Mouse (Mus musculus) liver, embryonic 14.5 days (tissue): Measurements from ENCODE around the gene Ambn. TPM values are rescaled to one million over a fixed set of nuclear protein-coding genes. Genes with fewer than 3 reads are reported as not detected.

Source experiments
- ATAC-seq: fragments of 200-750 bp; cut with Nextera tagmentation; 2 replicates; pipeline ENCODE4 v1.8.0; 2017; ENCODE audit warnings: moderate number of reproducible peaks, mild to moderate bottlenecking, moderate library complexity; ENCODE audit not compliant: insufficient read depth
- DNase-seq, 3 experiments: peaks; one replicate each; pipeline ENCODE4 v3.0.0-alpha.2; 2012 to 2013; ENCODE audit warnings: low read depth in 3 of 3, low spot score in 3 of 3
- H3K27ac ChIP-seq: fragments of 300-500 bp; sonication (generic); 2 replicates; pipeline ENCODE4 v1.5.1; 2014; ENCODE audit warnings: moderate library complexity, mild to moderate bottlenecking, control low read depth, inconsistent platforms
- H3K27me3 ChIP-seq: fragments of 300-500 bp; sonication (generic); 2 replicates; pipeline ENCODE4 v1.6.1; 2014; ENCODE audit warnings: mild to moderate bottlenecking, low read length, moderate library complexity; ENCODE audit not compliant: control insufficient read depth, insufficient read depth
- H3K36me3 ChIP-seq: fragments of 300-500 bp; sonication (generic); replicated peaks from 2 replicates; pipeline ENCODE4 v1.6.1; 2014; ENCODE audit warnings: low read depth; ENCODE audit not compliant: control insufficient read depth, insufficient read depth
- H3K4me1 ChIP-seq, 2 experiments: fragments of 200-500 bp in 1 of 2; fragments of 300-500 bp in 1 of 2; sonication (generic) in 1 of 2; replicated peaks; 2 replicates each; pipeline ENCODE4 v1.6.1; 2012 to 2014; ENCODE audit warnings: antibody characterized with exemption in 1 of 2, inconsistent platforms in 1 of 2, low read length in 1 of 2; ENCODE audit not compliant: control insufficient read depth in 2 of 2, insufficient read depth in 2 of 2
- H3K4me2 ChIP-seq: fragments of 300-500 bp; sonication (generic); 2 replicates; pipeline ENCODE4 v1.6.1; 2014; ENCODE audit warnings: low read depth, mild to moderate bottlenecking, control low read depth, moderate library complexity
- H3K4me3 ChIP-seq, 2 experiments: fragments of 200-500 bp in 1 of 2; fragments of 300-500 bp in 1 of 2; sonication (generic) in 1 of 2; 2 replicates each; pipeline ENCODE4 v1.5.1; 2012 to 2014; ENCODE audit warnings: low read depth in 2 of 2, low read length in 2 of 2, mild to moderate bottlenecking in 2 of 2, control low read depth in 1 of 2, inconsistent platforms in 1 of 2, moderate library complexity in 1 of 2; ENCODE audit not compliant: insufficient read depth in 1 of 2
- H3K9ac ChIP-seq: fragments of 300-500 bp; sonication (generic); replicated peaks from 2 replicates; pipeline ENCODE4 v1.6.1; 2014; ENCODE audit warnings: mild to moderate bottlenecking, control low read depth, moderate library complexity
- H3K9me3 ChIP-seq: fragments of 300-500 bp; sonication (generic); 2 replicates; pipeline ENCODE4 v1.6.1; 2016; ENCODE audit warnings: low read length, mixed read lengths; ENCODE audit not compliant: control insufficient read depth
- CTCF ChIP-seq: IDR thresholded peaks from 2 replicates; pipeline ENCODE4 v1.5.1; 2016; ENCODE audit warnings: antibody characterized with exemption, low read depth, control low read depth
- EP300 ChIP-seq: IDR thresholded peaks from 2 replicates; pipeline ENCODE4 v1.6.1; 2016; ENCODE audit warnings: antibody characterized with exemption, low read depth
- WGBS: fragments of 180-500 bp; shearing (Covaris S2); extraction: QIAGEN DNeasy Blood & Tissue Kit; methylation state at CpG from one replicate; pipeline ENCODE4 v1.1.7; 2014; ENCODE audit not compliant: insufficient replicate concordance; 5-methylcytosine and 5-hydroxymethylcytosine counted together
- polyA plus RNA-seq, 2 experiments: library from polyadenylated mRNA; depleted of rRNA in 1 of 2; stranded (reverse) in 1 of 2; unstranded in 1 of 2; fragments of >200 nt; fragmentation: Nextera tagmentation in 1 of 2; extraction: Ambion mirVana in 1 of 2; gene quantifications; 2 replicates each; pipeline versions ENCODE4 v1.2.1 to v1.2.3; 2012 to 2014

The Ambn gene
- polyA plus RNA-seq, 2 experiments: not detected

GRCm38 (mm10) chr5:88468807-88469704 is 13.3 kb downstream of the Ambn start:
- Histone ChIP-seq H3K9ac (no peak overlapping the region), H3K4me2 (no peak overlapping the region), H3K4me3 (no peak overlapping the region), H3K27ac (no peak overlapping the region), H3K27me3 (no peaks in the 10 kb centered on the region), H3K9me3 (no peaks in the 10 kb centered on the region), H3K36me3 (no peaks in the 10 kb centered on the region), H3K4me1 (no peaks in the 10 kb centered on the region)
- no peak for DNase-seq
- WGBS: 57% methylated on average over 4 of the region's 4 CpGs
- TF ChIP-seq EP300 (no peak), CTCF (no peak)
- no peak for ATAC-seq

GRCm38 (mm10) chr5:88487675-88488074 is 31.9 kb downstream of the Ambn start, which contains the start of gene Enam:
Enam (plus strand) TSS chr5:88487975.
- ATAC-seq: no peak
- Histone ChIP-seq H3K27ac (no peak within 1 kb of the TSS), H3K4me3 (no peak within 1 kb of the TSS), H3K4me2 (no peak within 1 kb of the TSS), H3K9ac (no peak within 1 kb of the TSS), H3K4me1 (no peaks in the 10 kb centered on the region), H3K27me3 (no peaks in the 10 kb centered on the region), H3K9me3 (no peaks in the 10 kb centered on the region), H3K36me3 (no peaks in the 10 kb centered on the region)
- DNase-seq: no peak
- TF ChIP-seq CTCF (no peak), EP300 (no peak)

- DNase-seq (no peak), ATAC-seq (no peak)
- H3K27me3 ChIP-seq: no peaks in the 10 kb centered on the region
- 27% methylated on average over 2 of the region's 2 CpGs for WGBS
- no peaks in the 10 kb centered on the region for H3K4me1 ChIP-seq
- H3K4me2 ChIP-seq: no peak overlapping the region
- H3K36me3 ChIP-seq: no peaks in the 10 kb centered on the region
- H3K4me3 ChIP-seq: no peak overlapping the region
- no peak overlapping the region for H3K9ac ChIP-seq
- TF ChIP-seq CTCF (no peak), EP300 (no peak)
- no peak overlapping the region for H3K27ac ChIP-seq
- H3K9me3 ChIP-seq: no peaks in the 10 kb centered on the region
Measured at GRCm38 (mm10) chr5:88489004-88489403, 33.2 kb downstream of the Ambn start.

GRCm38 (mm10) chr5:88491111-88491510 is 35.3 kb downstream of the Ambn start:
- WGBS: 64% methylated on average over 5 of the region's 5 CpGs
- DNase-seq: no peak
- ATAC-seq: no peak

GRCm38 (mm10) chr5:88499781-88500180 is 44.0 kb downstream of the Ambn start:
- ATAC-seq (no peak), DNase-seq (no peak)
- no peaks in the 10 kb centered on the region for H3K27me3 ChIP-seq
- WGBS: 80% methylated on average over 3 of the region's 3 CpGs
- H3K9me3 ChIP-seq: no peaks in the 10 kb centered on the region
- TF ChIP-seq EP300 (no peak), CTCF (no peak)
- H3K9ac ChIP-seq: no peak overlapping the region
- H3K4me1 ChIP-seq: no peaks in the 10 kb centered on the region
- H3K27ac ChIP-seq: no peak overlapping the region
- no peak overlapping the region for H3K4me3 ChIP-seq
- H3K36me3 ChIP-seq: no peaks in the 10 kb centered on the region
- H3K4me2 ChIP-seq: no peak overlapping the region

More at GRCm38 (mm10) chr5:88491111-88491510, 35.3 kb downstream of the Ambn start:
- H3K4me1 ChIP-seq: no peaks in the 10 kb centered on the region
- H3K4me2 ChIP-seq: no peak overlapping the region
- no peak overlapping the region for H3K27ac ChIP-seq
- H3K9ac ChIP-seq: no peak overlapping the region
- H3K4me3 ChIP-seq: no peak overlapping the region
- H3K27me3 ChIP-seq: no peaks in the 10 kb centered on the region
- H3K9me3 ChIP-seq: no peaks in the 10 kb centered on the region
- H3K36me3 ChIP-seq: no peaks in the 10 kb centered on the region
- no peak for TF ChIP-seq CTCF
- no peak for TF ChIP-seq EP300
